In the genomic region with DNA sequence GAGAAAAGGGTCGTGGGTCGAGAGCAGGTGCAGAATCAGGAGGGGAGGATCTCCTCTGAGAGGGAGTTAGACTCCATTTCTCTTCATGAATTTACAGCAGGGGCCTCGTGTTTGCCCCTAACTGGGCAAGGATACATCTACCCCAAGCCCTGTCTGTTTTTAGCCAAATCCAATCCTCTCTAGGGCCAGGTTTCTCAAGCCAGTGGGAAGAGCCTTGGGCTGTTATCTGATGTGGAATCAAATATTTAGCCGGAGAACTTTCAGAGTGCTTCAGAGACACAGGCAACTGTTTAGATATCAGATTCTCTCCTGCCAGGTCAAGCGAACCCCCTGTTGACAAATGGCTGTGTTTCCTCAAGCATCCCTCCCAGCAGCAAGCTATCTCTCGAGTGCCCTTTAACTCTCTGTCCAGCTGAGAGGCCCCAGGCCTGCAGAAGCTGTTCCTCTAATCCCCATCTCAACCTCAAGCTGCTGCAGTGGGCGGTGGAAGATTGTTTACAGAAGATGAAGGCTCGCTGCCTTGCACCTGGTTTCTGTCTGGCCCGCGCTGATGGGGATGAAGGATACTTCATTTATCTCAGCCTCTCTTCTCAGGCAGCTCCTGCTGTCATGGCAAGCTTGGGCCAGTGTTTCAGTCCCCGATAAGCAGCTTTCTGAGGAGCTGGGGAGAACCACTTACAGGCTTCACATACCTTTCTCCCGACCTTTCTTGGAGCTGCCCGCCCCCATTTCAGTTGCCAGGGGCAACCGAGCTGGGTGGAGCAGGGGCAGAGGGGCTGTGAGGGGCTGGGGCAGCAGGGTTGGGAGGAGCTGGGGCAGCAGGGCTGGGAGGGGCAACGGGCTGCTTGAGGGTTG, we compare ENCODE assay signal across 13 mouse cellular contexts. TPM values are rescaled to one million over a fixed set of nuclear protein-coding genes. Genes with fewer than 3 reads are reported as not detected.
DNase-seq lines count a peak whose midpoint lies in the region; ATAC-seq and TF ChIP-seq lines count a peak whose summit lies in the region.
"Had no signal": no experiment of that assay in that cellular context is flagged by ENCODE, and none has a peak within 500 bp of the region (broad histone marks: within the 10 kb centered on the region; RNA-seq: fewer than 3 reads in every experiment).

No protein-coding gene starts in this region.

- H3K36me3 ChIP-seq in kidney, embryonic 16.5 days (ENCODE audit: insufficient read depth, low read length) = no peaks in the 10 kb centered on the region
- H3K36me3 ChIP-seq in embryonic facial prominence, embryonic 12.5 days = no peaks in the 10 kb centered on the region
- H3K36me3 ChIP-seq: embryonic facial prominence, embryonic 15.5 days had no signal

- intact Hi-C loops in left cerebral cortex, adult 2 months (cut with DNase I) = no loop called here

- no peak overlapping the region for H3K9ac ChIP-seq in kidney, embryonic 16.5 days (replicated peaks; ENCODE audit: low read length)
- no peak overlapping the region for H3K9ac ChIP-seq in embryonic facial prominence, embryonic 12.5 days
- H3K9ac ChIP-seq: embryonic facial prominence, embryonic 15.5 days had no signal

- no peaks in the 10 kb centered on the region for H3K9me3 ChIP-seq in kidney, embryonic 16.5 days (ENCODE audit: low read length)
- H3K9me3 ChIP-seq in embryonic facial prominence, embryonic 12.5 days = no peaks in the 10 kb centered on the region
- H3K9me3 ChIP-seq: embryonic facial prominence, embryonic 15.5 days had no signal

- no peak for TF ChIP-seq CTCF in left cerebral cortex, adult 2 months (IDR thresholded peaks at IDR 0.05)

- H3K4me1 ChIP-seq in kidney, embryonic 16.5 days (ENCODE audit: insufficient read depth, low read length) = peaks cover 22% of the 10 kb centered on the region
- H3K4me1 ChIP-seq in embryonic facial prominence, embryonic 12.5 days = peaks cover 12% of the 10 kb centered on the region

- H3K4me2 ChIP-seq in kidney, embryonic 16.5 days (replicated peaks; ENCODE audit: low read depth, low read length) = peak overlapping the region; percentile 11
- 0 out of 2 replicates have a peak overlapping the region, but pooled peaks have one; percentile 6 for H3K4me2 ChIP-seq in embryonic facial prominence, embryonic 12.5 days (replicated peaks)
- H3K4me2 ChIP-seq: embryonic facial prominence, embryonic 15.5 days had no signal

- no peak overlapping the region for H3K4me3 ChIP-seq in kidney, embryonic 16.5 days (ENCODE audit: low read length)
- no peak overlapping the region for H3K4me3 ChIP-seq in embryonic facial prominence, embryonic 12.5 days
- H3K4me3 ChIP-seq in left cerebral cortex, adult 2 months = no peak overlapping the region
- H3K4me3 ChIP-seq: embryonic facial prominence, embryonic 15.5 days had no signal

- WGBS in kidney, embryonic 16.5 days = 13% methylated on average over 15 of the region's 15 CpGs
- 10% methylated on average over 15 of the region's 15 CpGs for WGBS in embryonic facial prominence, embryonic 12.5 days

- peak overlapping the region; percentile 48 for H3K27ac ChIP-seq in kidney, embryonic 16.5 days (ENCODE audit: low read length)
- H3K27ac ChIP-seq in embryonic facial prominence, embryonic 12.5 days = no peak overlapping the region
- H3K27ac ChIP-seq in left cerebral cortex, adult 2 months = no peak overlapping the region
- H3K27ac ChIP-seq: embryonic facial prominence, embryonic 15.5 days had no signal

- peak; percentile 71 for ATAC-seq in kidney, embryonic 16.5 days (ENCODE audit: low FRiP score, low TSS enrichment)
- no peak for ATAC-seq in embryonic facial prominence, embryonic 12.5 days (ENCODE audit: insufficient number of reproducible peaks, insufficient read depth, low FRiP score, low TSS enrichment)

- DNase-seq in kidney, postnatal 36 days = no peak
- peak; percentile 35 for DNase-seq in ZHBTc4 (ENCODE audit: low read depth, low spot score)
- peak; percentile 43 for DNase-seq in lung, postnatal 10 days
- DNase-seq in spleen, adult 18-20 months = no peak
- no peak for DNase-seq in left cerebral cortex, adult 2 months (ENCODE audit: extremely low spot score in 1 of 2, low spot score in 2 of 2)
- no peak for DNase-seq in thymus, postnatal 14 days
- DNase-seq: gastrocnemius, postnatal 10 days; right cerebral cortex, postnatal 4 days had no signal

- H3K27me3 ChIP-seq in kidney, embryonic 16.5 days (ENCODE audit: insufficient read depth, low read length) = no peaks in the 10 kb centered on the region
- H3K27me3 ChIP-seq in embryonic facial prominence, embryonic 12.5 days = peaks cover 9% of the 10 kb centered on the region; the same call in 1 of the 2 replicates

RNA-seq across cellular contexts. Expression of gene Hoxb1, which starts 31.4 kb away (rescaled TPM):
- polyA plus RNA-seq in kidney, embryonic 16.5 days (2015; fragmentation: Nextera tagmentation; extraction: Ambion mirVana) = 0.08 and 0.12 TPM in 2 replicates
- polyA plus RNA-seq in embryonic facial prominence, embryonic 12.5 days (2016; fragmentation: Nextera tagmentation; extraction: Ambion mirVana) = 0.08 and 0.18 TPM in 2 replicates
- not detected for total RNA-seq in left cerebral cortex, adult 2 months (2021)
- total RNA-seq: gastrocnemius, postnatal 10 days; hematopoietic stem cell, adult 5-6 weeks; left cerebral cortex, postnatal 36 days had no signal
- polyA plus RNA-seq: embryonic facial prominence, embryonic 15.5 days had no signal

RNA-seq across cellular contexts. Expression of gene Hoxb2, which starts 46.7 kb away (rescaled TPM):
- 34.4 and 36.1 TPM in 2 replicates for polyA plus RNA-seq in kidney, embryonic 16.5 days (2015; fragmentation: Nextera tagmentation; extraction: Ambion mirVana)
- 3.9 and 6.5 TPM in 2 replicates for polyA plus RNA-seq in embryonic facial prominence, embryonic 12.5 days (2016; fragmentation: Nextera tagmentation; extraction: Ambion mirVana)
- total RNA-seq in left cerebral cortex, adult 2 months (2021) = not detected
- total RNA-seq: left cerebral cortex, postnatal 36 days had no signal

Comparison
In these comparisons a context has a peak if more than half of its experiments do, and no peak if none do; other contexts are left out.
1. DNase-seq: peak in ZHBTc4 (single experiment) and lung, postnatal 10 days (single experiment); none in kidney, postnatal 36 days (0 of 2), spleen, adult 18-20 months (0 of 2), left cerebral cortex, adult 2 months (0 of 2) and thymus, postnatal 14 days (single experiment).